24 mouse cellular contexts compared by ENCODE assay signal in the genomic region with DNA sequence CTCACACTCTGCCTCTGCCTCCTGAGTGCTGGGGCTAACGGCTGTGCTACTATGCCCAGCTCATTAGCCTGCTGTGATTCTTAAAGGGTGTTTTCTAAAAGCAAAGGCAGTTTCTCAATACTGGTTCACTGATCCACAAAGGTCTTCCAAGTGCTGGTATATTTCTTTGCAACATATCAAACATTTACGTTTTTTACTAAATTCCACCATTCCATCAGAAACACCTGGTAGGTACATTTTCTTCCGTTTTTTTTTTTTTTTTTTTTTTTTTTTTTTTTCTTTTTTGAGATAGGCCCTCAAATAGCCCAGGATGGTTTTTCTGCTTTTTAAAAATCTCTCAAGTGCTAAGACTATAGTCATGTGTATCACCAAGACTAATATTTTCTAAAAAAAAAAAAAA. TPM values are rescaled to one million over a fixed set of nuclear protein-coding genes. Genes with fewer than 3 reads are reported as not detected.
"Had no signal": no experiment of that assay in that cellular context is flagged by ENCODE, and none has a peak within 500 bp of the region (broad histone marks: within the 10 kb centered on the region; RNA-seq: fewer than 3 reads in every experiment).

No protein-coding gene starts in this region.

- H3K27me3 ChIP-seq: neural tube, embryonic 12.5 days; neural tube, embryonic 13.5 days; neural tube, embryonic 15.5 days; stomach, embryonic 15.5 days had no signal

- H3K4me2 ChIP-seq: neural tube, embryonic 12.5 days; neural tube, embryonic 13.5 days; neural tube, embryonic 15.5 days; stomach, embryonic 15.5 days had no signal

- H3K9ac ChIP-seq: neural tube, embryonic 12.5 days; neural tube, embryonic 13.5 days; neural tube, embryonic 15.5 days; stomach, embryonic 15.5 days had no signal

- H3K9me3 ChIP-seq: neural tube, embryonic 12.5 days; neural tube, embryonic 13.5 days; neural tube, embryonic 15.5 days; stomach, embryonic 15.5 days had no signal

- H3K4me1 ChIP-seq: neural tube, embryonic 12.5 days; stomach, embryonic 15.5 days had no signal

- H3K4me3 ChIP-seq: neural tube, embryonic 12.5 days; neural tube, embryonic 13.5 days; neural tube, embryonic 15.5 days; stomach, embryonic 15.5 days had no signal

- H3K36me3 ChIP-seq: neural tube, embryonic 12.5 days; neural tube, embryonic 13.5 days; neural tube, embryonic 15.5 days; stomach, embryonic 15.5 days had no signal

- DNase-seq: retina, postnatal 1 day; right cerebral cortex, adult 18-20 months; right cerebral cortex, postnatal 14 days; right cerebral cortex, postnatal 25 days; right cerebral cortex, postnatal 4 days; spleen, adult 18-20 months; thymus, adult 18-20 months; thymus, adult 2 months; thymus, postnatal 14 days; thymus, postnatal 25 days; thymus, postnatal 36 days; thymus, postnatal 4 days had no signal

- H3K27ac ChIP-seq: neural tube, embryonic 12.5 days; neural tube, embryonic 13.5 days; neural tube, embryonic 15.5 days; stomach, embryonic 15.5 days; stomach, postnatal 0 days had no signal

RNA-seq across cellular contexts. Expression of gene Gm43552, which starts 38.6 kb away (rescaled TPM):
- total RNA-seq: neutrophil, adult 5-6 weeks had no signal
- polyA plus RNA-seq: neural tube, embryonic 12.5 days; neural tube, embryonic 13.5 days; neural tube, embryonic 14.5 days; spleen, adult 2 months; stomach, embryonic 14.5 days; stomach, embryonic 16.5 days; stomach, postnatal 0 days; testis, adult 2 months; thymus, adult 2 months; urinary bladder, adult 2 months had no signal
